ENCODE assay signal across 18 mouse cellular contexts in genomic region chr1:170557962-170558361, GRCm38 (mm10). TPM values are rescaled to one million over a fixed set of nuclear protein-coding genes. Genes with fewer than 3 reads are reported as not detected.
A peak's percentile ranks its signal among the peaks of the same experiment; 100 is the strongest.
DNase-seq lines count a peak whose midpoint lies in the region; ATAC-seq and TF ChIP-seq lines count a peak whose summit lies in the region.
"Had no signal": no experiment of that assay in that cellular context is flagged by ENCODE, and none has a peak within 500 bp of the region (broad histone marks: within the 10 kb centered on the region; RNA-seq: fewer than 3 reads in every experiment).

No protein-coding gene starts in this region.

- no peak for DNase-seq in layer of hippocampus, adult 2 months (ENCODE audit: low spot score in 2 of 2)
- DNase-seq in layer of hippocampus, postnatal 36 days = no peak
- peak; percentile 54 for DNase-seq in right cerebral cortex, adult 18-20 months
- DNase-seq in right cerebral cortex, postnatal 14 days = no peak
- no peak for DNase-seq in midbrain, postnatal 0 days (ENCODE audit: low spot score)
- DNase-seq: adrenal gland, adult 2 months; adrenal gland, postnatal 10 days; adrenal gland, postnatal 25 days; cerebellum, adult 11-12 months; cerebellum, adult 2 months; cerebellum, adult 9-10 months; cerebellum, postnatal 10 days; cerebellum, postnatal 25 days; forebrain, postnatal 0 days had no signal

- H3K9me3 ChIP-seq in midbrain, postnatal 0 days (ENCODE audit: low read length) = no peaks in the 10 kb centered on the region
- H3K9me3 ChIP-seq: embryonic facial prominence, embryonic 10.5 days; embryonic facial prominence, embryonic 12.5 days; forebrain, embryonic 13.5 days; forebrain, embryonic 15.5 days had no signal

- no peak for ATAC-seq in midbrain, postnatal 0 days (ENCODE audit: low FRiP score)
- ATAC-seq: forebrain, embryonic 13.5 days; forebrain, embryonic 15.5 days; forebrain, postnatal 0 days had no signal

- H3K9ac ChIP-seq in midbrain, postnatal 0 days (replicated peaks; ENCODE audit: low read length, poor library complexity, severe bottlenecking) = no peak overlapping the region
- H3K9ac ChIP-seq: embryonic facial prominence, embryonic 12.5 days; forebrain, embryonic 13.5 days; forebrain, embryonic 15.5 days; forebrain, postnatal 0 days had no signal

- H3K4me1 ChIP-seq in midbrain, postnatal 0 days (ENCODE audit: insufficient read depth, low read length) = no peaks in the 10 kb centered on the region
- H3K4me1 ChIP-seq: embryonic facial prominence, embryonic 10.5 days; embryonic facial prominence, embryonic 12.5 days had no signal

- H3K4me2 ChIP-seq in midbrain, postnatal 0 days (ENCODE audit: low read depth, low read length, poor library complexity, severe bottlenecking) = no peak overlapping the region
- H3K4me2 ChIP-seq: embryonic facial prominence, embryonic 12.5 days; forebrain, embryonic 13.5 days; forebrain, embryonic 15.5 days had no signal

- no peak for TF ChIP-seq CTCF in layer of hippocampus, adult 2 months (conservative IDR thresholded peaks at IDR 0.05)
- no peak for TF ChIP-seq CTCF in midbrain, postnatal 0 days (IDR thresholded peaks at IDR 0.05)

- H3K27ac ChIP-seq in layer of hippocampus, adult 2 months = peak overlapping the region; percentile 84
- H3K27ac ChIP-seq in midbrain, postnatal 0 days (ENCODE audit: low read depth, low read length) = no peak overlapping the region
- H3K27ac ChIP-seq: embryonic facial prominence, embryonic 10.5 days; embryonic facial prominence, embryonic 12.5 days; forebrain, embryonic 13.5 days; forebrain, embryonic 15.5 days had no signal

- 94% methylated on average over 4 of the region's 4 CpGs for WGBS in midbrain, postnatal 0 days

- H3K4me3 ChIP-seq in layer of hippocampus, adult 2 months = no peak overlapping the region
- no peak overlapping the region for H3K4me3 ChIP-seq in midbrain, postnatal 0 days (ENCODE audit: low read depth, low read length)
- H3K4me3 ChIP-seq: embryonic facial prominence, embryonic 10.5 days; embryonic facial prominence, embryonic 12.5 days; forebrain, embryonic 13.5 days; forebrain, embryonic 15.5 days had no signal

- no peaks in the 10 kb centered on the region for H3K27me3 ChIP-seq in midbrain, postnatal 0 days (ENCODE audit: insufficient read depth, low read length)
- H3K27me3 ChIP-seq: embryonic facial prominence, embryonic 12.5 days; forebrain, embryonic 13.5 days; forebrain, embryonic 15.5 days had no signal

- no peaks in the 10 kb centered on the region for H3K36me3 ChIP-seq in midbrain, postnatal 0 days (ENCODE audit: insufficient read depth, low read length)
- H3K36me3 ChIP-seq: embryonic facial prominence, embryonic 10.5 days; embryonic facial prominence, embryonic 12.5 days; forebrain, embryonic 15.5 days had no signal

RNA-seq across cellular contexts. Expression of gene Nos1ap, which starts 31.7 kb away (rescaled TPM):
- total RNA-seq in layer of hippocampus, adult 2 months (2021) = 100 to 1,000 TPM; 207 to 209 TPM
- total RNA-seq in layer of hippocampus, postnatal 36 days (2021) = 100 to 1,000 TPM; 204 to 213 TPM
- total RNA-seq in midbrain, postnatal 0 days (2014; rRNA removed) = 8.8 and 24.0 TPM in 2 replicates
- polyA plus RNA-seq in midbrain, postnatal 0 days (2015; fragmentation: Nextera tagmentation; extraction: Ambion mirVana) = 12.3 and 18.4 TPM in 2 replicates
